Mouse (Mus musculus) spleen, adult 10 weeks (tissue): ENCODE data around the gene Rae1. TPM values are rescaled to one million over a fixed set of nuclear protein-coding genes. Genes with fewer than 3 reads are reported as not detected.

Experiments
- polyA plus RNA-seq: library from polyadenylated mRNA; stranded (reverse); fragments of 350-450 nt; fragmentation: Illumina TruSeq; extraction: RNeasy Lipid Tissue Mini Kit (QIAGEN cat#74804); gene quantifications from one replicate; pipeline ENCODE4 v1.2.3, GENCODE M21; 2015; ENCODE audit warnings: low replicate concordance; ENCODE audit not compliant: insufficient read depth

The Rae1 gene
- 80.4 TPM for polyA plus RNA-seq

GRCm38 (mm10) chr2:172999630-173000284 is at the start of gene Rae1:
Gene Rae1 (plus strand): TSS chr2:173000117.

GRCm38 (mm10) chr2:172977409-172978130 is 22.3 kb upstream of the Rae1 start, which contains the start of gene Spo11:
Gene Spo11 (plus strand): TSS chr2:172977700.

GRCm38 (mm10) chr2:173020430-173020829 is 20.5 kb downstream of the Rae1 start, which contains the start of gene Rbm38:
Gene Rbm38 (plus strand): TSS chr2:173020498.

Other genes with a start within 250 kb of the Rae1 start
- gene Bmp7, start 59.8 kb upstream of the Rae1 start, polyA plus RNA-seq: 0.23 TPM
- 2.9 TPM for gene Spo11, start 22.4 kb upstream of the Rae1 start, polyA plus RNA-seq
- gene Rbm38, start 20.4 kb downstream of the Rae1 start, polyA plus RNA-seq: 19.0 TPM
- gene Ctcfl, start 119.4 kb downstream of the Rae1 start, polyA plus RNA-seq: not detected
- gene Pck1, start 152.9 kb downstream of the Rae1 start, polyA plus RNA-seq: 0.68 TPM
- 43.6 TPM for gene Zbp1, start 218.8 kb downstream of the Rae1 start, polyA plus RNA-seq